Mouse (Mus musculus) cerebellum, adult 8-10 months (tissue): ENCODE results near the gene A3galt2.

Experiments
- DNase-seq: peaks from one replicate; pipeline ENCODE4 v3.0.0; 2022

The A3galt2 gene

DNA sequence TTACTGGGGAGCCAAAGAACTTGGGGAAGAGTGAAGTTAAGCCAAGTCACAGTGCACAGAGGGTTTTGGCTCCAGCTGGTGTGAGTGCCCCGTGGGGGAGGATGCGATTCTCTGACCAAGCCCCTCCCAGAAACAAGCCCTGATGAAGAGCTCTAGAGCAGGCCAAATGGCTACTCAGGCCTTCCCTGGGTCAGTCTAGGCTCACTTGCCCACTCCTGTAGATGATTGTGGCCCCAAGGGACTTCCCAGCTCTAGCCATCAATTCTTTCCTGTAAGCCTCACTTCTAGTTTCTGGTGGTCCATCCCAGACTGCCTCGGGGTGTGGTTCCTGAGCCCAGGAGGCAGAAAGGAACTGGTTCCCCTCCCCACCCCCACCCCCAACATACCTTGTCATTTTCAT, at the start of gene A3galt2:
TSS of gene A3galt2 (plus strand) at position 301 of the 400 bp plus-strand sequence.
- DNase-seq = no peak

GRCm38 (mm10) chr4:128706626-128707025, 48.5 kb upstream of the A3galt2 start:
- DNase-seq = no peak

- no peak for DNase-seq
These were observed 47.8 kb upstream of the A3galt2 start for GRCm38 (mm10) chr4:128707384-128707783.

DNA sequence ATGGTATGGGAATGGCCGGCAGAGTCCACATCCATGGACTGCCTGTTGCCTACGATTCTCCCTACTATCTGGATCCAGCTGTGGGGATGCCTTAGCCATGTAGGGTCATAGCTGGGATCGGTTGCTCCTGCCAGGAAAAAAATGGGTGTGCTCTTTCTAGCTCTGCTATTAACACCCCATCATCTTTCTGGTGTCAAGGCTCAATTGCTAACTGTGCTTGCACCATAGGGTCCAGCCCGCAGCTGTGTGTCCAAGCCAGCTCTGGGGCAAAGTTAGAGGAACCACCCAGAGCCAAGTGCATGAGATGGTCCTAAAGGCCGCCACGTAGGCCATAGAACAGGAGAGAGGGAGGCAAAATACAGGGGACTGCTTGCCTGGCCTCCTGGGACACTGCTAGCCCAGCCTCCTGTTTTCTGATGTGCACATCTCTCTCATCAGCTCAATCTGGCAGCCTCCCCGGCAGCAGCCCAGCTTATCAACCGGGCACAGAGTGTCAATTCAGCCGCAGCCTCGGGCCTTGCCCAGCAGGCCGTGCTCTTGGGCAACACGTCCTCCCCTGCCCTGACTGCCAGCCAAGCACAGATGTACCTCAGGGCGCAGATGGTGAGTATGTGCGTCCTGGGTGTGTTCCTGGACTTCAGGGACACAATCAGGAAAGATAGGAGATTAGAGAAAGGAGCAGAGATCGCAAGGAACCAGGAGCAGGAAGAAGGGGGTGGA, 45.9 kb upstream of the A3galt2 start:
- no peak for DNase-seq

DNA sequence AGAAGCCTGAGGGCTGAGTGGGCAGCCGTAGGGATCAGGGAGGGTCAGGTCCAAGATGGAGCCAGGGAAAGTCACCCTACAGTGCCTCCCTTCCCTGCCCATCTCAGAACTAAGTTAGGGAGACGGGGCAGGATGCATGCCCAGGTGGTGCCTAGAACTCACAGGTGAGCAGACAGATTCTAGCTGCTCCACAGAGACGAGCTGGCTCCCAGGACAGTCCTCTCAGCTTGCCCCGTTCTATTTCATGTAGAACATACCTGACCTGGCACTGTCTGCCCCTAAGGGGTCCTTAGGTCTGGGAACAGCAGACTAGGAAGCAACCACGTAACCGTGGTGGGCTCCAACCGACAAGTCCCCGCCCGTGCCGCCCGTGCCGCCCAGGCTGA, 45.4 kb upstream of the A3galt2 start:
- no peak for DNase-seq

GRCm38 (mm10) chr4:128710286-128710685, 44.9 kb upstream of the A3galt2 start:
- no peak for DNase-seq

DNA sequence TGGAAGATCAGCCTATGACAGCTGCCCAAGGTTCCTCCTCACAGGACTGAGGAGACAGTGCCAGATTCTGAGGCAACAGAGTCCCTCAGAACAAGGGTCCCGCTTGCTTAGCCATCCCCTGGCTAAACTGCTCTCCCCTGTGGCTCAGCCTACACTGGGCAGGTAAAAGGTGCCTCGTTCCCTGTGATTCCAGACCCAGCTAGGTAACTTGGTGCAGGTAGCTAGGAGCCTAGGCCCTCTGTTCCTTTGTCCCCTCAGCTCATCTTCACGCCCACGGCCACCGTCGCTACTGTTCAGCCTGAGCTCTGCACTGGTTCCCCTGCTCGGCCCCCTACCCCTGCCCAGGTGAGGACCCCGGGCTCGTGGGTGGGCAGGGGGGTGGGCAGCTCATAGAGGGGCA, 44.4 kb upstream of the A3galt2 start:
- no peak for DNase-seq

GRCm38 (mm10) chr4:128711455-128712135, 43.6 kb upstream of the A3galt2 start:
- DNase-seq = peak; percentile 97

DNA sequence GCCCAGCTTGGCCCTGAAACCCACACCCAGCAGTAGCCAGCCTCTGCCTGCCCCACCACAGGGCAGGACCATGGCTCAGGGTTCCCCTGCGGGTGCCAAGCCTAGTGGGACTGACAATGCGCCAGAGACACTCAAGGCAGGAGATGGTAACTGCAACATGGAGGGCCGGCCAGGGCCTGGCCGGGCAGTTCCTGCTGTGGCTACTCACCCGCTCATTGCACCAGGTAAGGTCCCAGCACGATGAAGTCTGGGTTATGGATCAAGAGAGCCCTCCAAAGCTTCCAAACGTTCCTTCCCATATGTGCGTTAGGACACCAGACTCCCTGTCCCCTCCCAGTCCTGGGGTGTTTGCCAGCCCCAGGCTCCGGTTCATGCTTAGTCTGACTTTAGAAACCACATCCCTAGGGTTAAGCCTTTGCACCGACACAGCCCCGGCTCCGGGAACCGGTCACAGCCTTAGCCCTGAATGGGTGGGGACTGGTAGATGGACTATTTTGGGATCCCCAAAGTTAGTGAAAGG, 43.0 kb upstream of the A3galt2 start:
- DNase-seq = peak; percentile 43

DNA sequence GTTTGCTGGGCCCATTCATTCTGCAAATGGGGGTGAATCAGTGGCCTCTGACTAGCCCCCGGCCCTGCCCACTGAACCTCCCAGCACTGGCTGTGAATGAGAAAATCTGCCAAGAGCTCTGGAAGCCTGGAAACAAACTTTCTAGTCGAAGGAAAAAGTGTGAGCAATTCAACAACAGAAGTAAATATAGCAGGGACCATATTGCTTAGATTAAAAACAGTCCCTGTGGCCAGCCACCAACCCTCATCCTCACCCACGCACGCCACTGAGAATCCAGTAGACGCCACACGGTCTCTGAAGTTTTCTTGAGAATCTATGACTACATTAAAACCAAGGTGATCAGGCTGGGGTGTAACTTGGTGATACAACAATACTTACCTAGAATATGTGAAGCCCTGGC, 42.2 kb upstream of the A3galt2 start:
- no peak for DNase-seq

- DNase-seq = peak; percentile 76
These were observed 39.6 kb upstream of the A3galt2 start for GRCm38 (mm10) chr4:128715241-128716204.

DNA sequence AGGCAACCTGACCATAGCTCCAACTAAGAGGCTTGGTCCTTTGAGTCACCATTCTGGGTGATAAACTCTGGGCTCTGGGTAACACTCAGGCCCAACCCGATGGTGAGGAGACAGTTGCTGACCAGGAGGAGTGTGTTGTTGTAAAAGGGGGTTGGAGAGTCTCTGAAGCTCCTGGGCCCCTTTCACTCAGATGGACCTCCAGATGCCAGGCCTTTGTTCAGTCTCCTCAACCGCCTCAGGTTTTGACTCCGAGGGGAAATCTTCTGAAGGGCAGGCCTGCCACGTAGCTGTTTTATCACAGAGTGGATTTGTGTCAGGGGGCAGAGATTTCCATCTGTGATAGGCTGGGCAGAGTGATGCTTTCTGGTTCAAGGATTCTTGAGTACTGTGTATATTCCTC, 38.9 kb upstream of the A3galt2 start:
- no peak for DNase-seq

GRCm38 (mm10) chr4:128716731-128717130, 38.4 kb upstream of the A3galt2 start:
- DNase-seq = no peak

DNA sequence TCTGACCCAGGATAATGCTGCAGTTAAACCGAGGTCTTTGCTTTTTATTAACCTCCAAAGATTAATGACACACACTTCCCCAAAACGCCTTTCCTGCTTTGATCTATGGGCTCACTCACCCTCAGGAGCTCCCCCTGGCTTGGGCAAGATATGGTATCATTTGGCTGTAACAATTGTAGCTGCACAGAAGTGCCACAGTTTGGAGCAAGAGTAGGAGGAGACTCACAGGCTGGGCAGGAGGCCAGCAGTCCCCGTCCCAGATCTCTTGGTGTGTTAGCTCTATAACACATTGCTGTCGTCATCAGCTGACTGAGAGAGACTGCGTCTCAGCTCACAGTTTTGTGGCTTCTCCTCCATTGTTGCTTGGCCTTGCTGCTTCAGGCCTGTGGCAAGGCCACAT, 35.1 kb upstream of the A3galt2 start:
- no peak for DNase-seq

- DNase-seq = peak; percentile 71
These were observed 34.0 kb upstream of the A3galt2 start for GRCm38 (mm10) chr4:128721061-128721648.

DNA sequence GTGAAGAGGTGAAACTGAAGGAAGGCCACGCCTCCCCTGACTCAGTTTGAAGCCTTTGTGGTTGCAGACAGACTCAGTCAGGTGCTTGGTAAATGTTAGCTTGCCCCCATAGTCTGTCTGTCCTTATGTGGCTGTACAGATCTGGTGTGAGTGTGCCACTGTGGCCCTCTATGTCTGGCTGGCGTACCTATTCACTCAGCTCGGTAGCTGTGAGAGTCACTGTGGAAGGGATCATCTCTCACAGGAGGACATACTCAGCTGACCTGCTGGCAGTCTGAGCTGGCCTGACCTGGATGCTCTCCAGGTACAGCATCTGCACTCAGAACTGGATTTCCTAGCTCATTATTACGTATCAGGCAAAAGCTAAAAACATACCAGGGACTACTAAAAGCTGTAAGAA, 33.4 kb upstream of the A3galt2 start:
- no peak for DNase-seq

DNA sequence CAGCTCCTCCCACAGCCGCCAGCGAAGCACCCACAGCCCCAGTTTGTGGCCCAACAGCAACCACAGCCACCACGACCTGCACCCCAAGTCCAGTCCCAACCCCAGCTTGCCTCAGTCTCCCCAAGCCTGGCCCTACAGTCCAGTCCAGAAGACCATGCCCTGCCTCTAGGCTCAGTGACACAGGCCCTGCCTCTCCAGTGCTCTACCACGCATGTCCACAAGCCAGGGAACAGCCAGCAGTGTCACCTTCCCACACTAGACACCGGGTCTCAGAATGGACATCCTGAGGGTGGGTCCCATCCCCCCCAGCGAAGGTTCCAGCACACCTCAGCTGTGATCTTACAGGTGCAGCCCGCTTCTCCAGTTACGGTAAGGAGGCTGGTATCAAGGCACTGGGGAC, 32.2 kb upstream of the A3galt2 start:
- no peak for DNase-seq

GRCm38 (mm10) chr4:128723431-128723830, 31.7 kb upstream of the A3galt2 start:
- no peak for DNase-seq

DNA sequence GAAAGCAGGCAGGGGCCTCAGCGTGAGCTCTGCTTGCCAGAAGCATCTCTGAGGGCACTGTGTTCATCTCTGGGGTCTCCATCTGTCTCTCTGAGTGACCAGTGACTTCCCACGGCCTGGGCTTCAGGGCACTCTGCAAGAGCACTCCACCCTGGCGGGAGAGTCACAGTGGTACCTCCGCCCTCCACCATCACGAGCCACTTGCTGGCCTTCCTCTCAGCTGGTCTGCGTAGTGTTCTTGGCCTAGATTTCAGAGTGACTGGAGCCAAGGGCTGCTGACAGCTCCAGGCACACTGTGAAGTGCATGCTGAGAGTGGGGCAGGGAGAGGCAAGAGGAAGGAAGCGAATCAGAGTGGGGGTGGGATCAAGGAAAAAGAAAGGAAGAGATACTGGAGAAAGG, 31.1 kb upstream of the A3galt2 start:
- DNase-seq = peak; percentile 81

DNA sequence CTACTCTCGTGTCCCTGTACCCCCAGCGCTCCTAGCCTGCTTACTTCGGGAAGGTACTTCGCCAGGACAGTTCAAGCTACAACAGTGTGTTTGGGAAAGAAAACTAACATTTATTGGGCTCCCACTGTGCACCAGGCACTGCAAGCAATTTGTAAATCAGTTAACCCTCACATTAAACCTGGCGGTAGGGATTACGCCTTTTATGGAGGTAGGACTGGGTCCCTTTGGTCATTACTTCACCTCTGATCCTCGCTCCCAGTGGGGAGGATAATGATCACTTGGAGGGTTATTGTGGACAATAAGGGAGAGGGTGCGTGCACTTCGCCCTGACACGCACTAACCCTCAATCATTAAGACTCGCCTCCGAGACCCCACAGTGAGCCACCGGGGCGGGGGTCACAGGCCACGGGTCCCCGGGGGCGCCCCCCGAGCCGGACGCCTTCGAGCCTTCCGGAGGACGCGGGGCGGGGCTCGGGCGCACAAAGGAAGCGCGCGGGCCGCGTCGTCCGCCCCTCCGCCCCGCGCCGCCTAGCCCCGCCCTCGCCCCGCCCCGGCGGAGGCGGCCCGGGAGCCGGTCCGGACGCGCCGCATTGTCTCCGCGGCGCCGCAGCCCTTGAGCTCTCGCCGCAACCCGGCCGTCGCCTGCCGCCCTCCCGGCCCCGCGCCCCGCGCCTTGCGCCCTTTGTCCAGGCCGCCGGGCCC, 28.0 kb upstream of the A3galt2 start:
- peak; percentile 82 for DNase-seq

DNA sequence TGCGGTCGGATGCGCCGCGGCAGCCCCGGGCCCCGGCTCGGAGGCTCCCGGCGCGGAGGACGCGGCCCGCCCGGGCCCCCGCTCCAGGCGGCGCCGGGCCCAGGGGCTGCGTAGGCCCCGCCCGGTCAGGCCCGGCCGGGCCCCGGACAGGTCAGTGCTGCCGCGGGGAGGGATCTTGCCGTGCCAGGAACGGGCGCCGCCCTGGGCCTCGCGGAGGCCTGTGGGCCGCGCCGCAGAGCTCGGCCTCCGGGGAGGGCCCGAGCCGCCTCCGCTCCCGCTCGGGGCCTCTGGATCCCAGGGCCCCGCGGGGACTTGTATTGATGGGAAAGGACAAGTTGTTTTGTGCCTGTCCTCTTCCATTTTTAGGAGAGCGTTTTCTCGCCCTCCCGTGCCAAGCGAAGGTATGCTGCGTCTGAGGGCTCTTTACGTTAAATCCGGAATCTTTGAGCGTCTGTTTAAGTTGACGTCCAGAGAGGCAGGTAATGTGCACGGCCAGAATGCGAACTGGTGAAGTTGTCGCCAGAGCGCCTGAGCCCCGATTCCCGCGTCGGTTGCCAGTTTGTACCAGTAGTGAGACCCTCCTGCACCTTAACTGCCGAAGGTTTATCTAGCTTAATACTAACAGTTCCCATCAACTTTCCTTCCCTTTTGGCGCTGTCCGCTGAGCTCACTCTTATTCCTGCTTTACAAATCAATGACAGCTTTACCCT, 27.3 kb upstream of the A3galt2 start:
- peak; percentile 64 for DNase-seq
